Mouse (Mus musculus): Measurements from ENCODE around the gene Smarcd2. TPM values are rescaled to one million over a fixed set of nuclear protein-coding genes. Genes with fewer than 3 reads are reported as not detected.

Smarcd2 gene
- total RNA-seq (2021): 10 to 100 TPM; 16.5 to 18.8 TPM
- long read RNA-seq, experiment 1, transcript Smarcd2-201 (13 exons, 2,747 nt): major isoform, 14 of 24 reads
- long read RNA-seq, experiment 1, partial matches to known transcripts: 5 of 24 reads
- long read RNA-seq, experiment 1, other reads (novel, unspliced or antisense): 5 of 24 reads
- long read RNA-seq, experiment 2, transcript Smarcd2-201 (13 exons, 2,747 nt): major isoform, 15 of 23 reads
- long read RNA-seq, experiment 2, partial matches to known transcripts: 2 of 23 reads
- long read RNA-seq, experiment 2, other reads (novel, unspliced or antisense): 5 of 23 reads

DNA sequence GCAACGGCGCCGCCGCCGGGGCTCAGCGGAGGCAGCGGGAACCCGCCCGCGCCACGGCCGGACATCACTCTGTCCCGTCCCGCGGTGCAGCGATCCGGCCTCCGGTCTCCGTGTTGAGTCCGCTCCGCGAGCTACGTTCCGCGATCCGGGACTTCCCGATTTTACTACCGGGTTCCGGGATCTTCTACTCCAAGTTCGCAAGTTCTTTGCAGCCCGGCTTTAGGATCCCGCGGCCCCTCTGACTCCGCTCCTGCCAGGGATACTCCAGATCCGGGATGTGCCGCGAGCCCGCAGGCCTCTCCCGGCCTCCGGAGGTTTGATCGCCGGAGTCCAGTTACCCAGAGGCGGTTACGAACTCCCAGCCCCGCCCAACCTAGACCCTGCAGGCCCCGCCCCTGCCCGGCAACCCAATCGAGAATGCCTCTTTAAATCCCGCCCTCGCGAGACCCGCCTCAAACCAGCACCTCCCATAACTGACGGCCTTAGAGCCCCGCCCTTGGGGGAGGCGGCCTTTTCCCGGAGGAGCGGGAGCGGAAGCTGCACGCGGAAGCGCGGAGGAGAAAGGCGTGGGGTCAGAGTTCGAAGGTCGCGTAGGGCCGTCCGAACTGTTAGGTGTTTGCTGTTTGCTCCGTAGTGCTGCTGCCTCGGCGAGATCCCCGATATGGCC, at the start of gene Smarcd2:
TSS of gene Smarcd2 (minus strand) at position 329 of the 667 bp plus-strand sequence.
- intact Hi-C loops (cut with DNase I): loop anchor here (1.0 to 2.0 kb wide), 3 partner anchors 16 to 516 kb away; partner anchors contain the start of genes Ccdc47, Cep95, Ddx42 and Ddx5
- H3K4me3 ChIP-seq: peak within 1 kb of the TSS; percentile 83

GRCm38 (mm10) chr11:106318406-106319366, 45.9 kb upstream of the Smarcd2 start:
- no peak for TF ChIP-seq CTCF (IDR thresholded peaks at IDR 0.05)
- no peak overlapping the region for H3K27ac ChIP-seq
- intact Hi-C loops (cut with DNase I): no loop called here
- DNase-seq (ENCODE audit: extremely low spot score in 1 of 2, low spot score in 2 of 2): peak in 1 of 2 experiments; percentile 23
- no peak overlapping the region for H3K4me3 ChIP-seq

More for the DNA sequence above, at the start of gene Smarcd2:
- peak within 1 kb of the TSS; percentile 92 for H3K27ac ChIP-seq
- no peak for TF ChIP-seq CTCF (IDR thresholded peaks at IDR 0.05)
- DNase-seq (ENCODE audit: extremely low spot score in 1 of 2, low spot score in 2 of 2): peak; percentile 97 to 99

GRCm38 (mm10) chr11:106317801-106318200, 45.0 kb upstream of the Smarcd2 start:
- TF ChIP-seq CTCF (IDR thresholded peaks at IDR 0.05): no peak
- Histone ChIP-seq H3K4me3 (no peak overlapping the region), H3K27ac (no peak overlapping the region)
- intact Hi-C loops (cut with DNase I): no loop called here
- no peak for DNase-seq (ENCODE audit: extremely low spot score in 1 of 2, low spot score in 2 of 2)

GRCm38 (mm10) chr11:106316416-106316815, 43.6 kb upstream of the Smarcd2 start:
- intact Hi-C loops (cut with DNase I): no loop called here
- Histone ChIP-seq H3K4me3 (no peak overlapping the region), H3K27ac (no peak overlapping the region)
- TF ChIP-seq CTCF (IDR thresholded peaks at IDR 0.05): no peak
- no peak for DNase-seq (ENCODE audit: extremely low spot score in 1 of 2, low spot score in 2 of 2)

- Histone ChIP-seq H3K4me3 (no peak within 1 kb of the TSS), H3K27ac (no peak within 1 kb of the TSS)
- no peak for TF ChIP-seq CTCF (IDR thresholded peaks at IDR 0.05)
- DNase-seq (ENCODE audit: extremely low spot score in 1 of 2, low spot score in 2 of 2): no peak
- intact Hi-C loops (cut with DNase I): no loop called here
Observed at GRCm38 (mm10) chr11:106314333-106314812, 41.6 kb upstream of the Smarcd2 start, which contains the start of gene Cd79b. Gene Cd79b, minus strand, starts transcription at chr11:106314762.

DNA sequence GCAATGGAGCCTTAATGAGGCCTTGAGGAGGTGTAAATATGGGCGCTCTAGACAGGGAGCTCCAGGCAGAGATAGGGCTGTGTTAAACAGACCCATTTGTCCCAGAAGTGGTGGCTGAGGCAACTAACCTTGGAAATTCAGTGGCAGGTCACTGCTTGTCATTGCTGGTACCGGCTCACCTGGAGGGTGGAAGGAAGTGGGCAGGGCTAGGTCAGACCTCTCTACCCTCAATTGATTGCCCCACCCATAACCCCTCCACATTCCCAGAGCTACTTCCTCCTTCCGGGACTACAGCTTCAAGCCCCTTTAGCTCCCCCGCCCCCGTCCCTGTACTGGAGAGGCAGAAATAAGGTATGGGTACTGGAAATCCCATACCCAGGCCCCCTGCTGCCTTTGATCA, 40.8 kb upstream of the Smarcd2 start:
- Histone ChIP-seq H3K4me3 (no peak overlapping the region), H3K27ac (no peak overlapping the region)
- intact Hi-C loops (cut with DNase I): no loop called here
- no peak for TF ChIP-seq CTCF (IDR thresholded peaks at IDR 0.05)
- DNase-seq (ENCODE audit: extremely low spot score in 1 of 2, low spot score in 2 of 2): no peak

DNA sequence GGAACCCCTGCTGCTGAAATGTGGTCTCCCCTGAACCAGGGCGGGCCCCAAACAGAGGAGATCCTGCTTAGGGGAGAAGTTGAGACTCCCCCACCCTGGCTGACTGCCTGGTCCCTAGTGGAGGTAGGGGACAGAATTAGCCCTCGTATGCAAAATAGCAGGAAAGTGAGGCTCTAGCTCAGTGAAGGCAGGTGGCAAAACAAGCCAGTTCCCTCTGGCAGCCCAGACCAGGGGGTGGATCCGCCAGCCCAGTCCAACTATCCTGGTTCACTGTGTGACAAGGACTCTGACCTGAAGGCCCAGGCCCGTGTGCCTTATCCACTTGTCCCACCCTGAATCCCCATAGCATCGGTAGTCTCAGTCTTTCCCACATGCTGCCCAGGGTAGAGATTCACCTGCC, 37.4 kb upstream of the Smarcd2 start:
- intact Hi-C loops (cut with DNase I): no loop called here
- no peak overlapping the region for H3K27ac ChIP-seq
- H3K4me3 ChIP-seq: no peak overlapping the region
- DNase-seq (ENCODE audit: extremely low spot score in 1 of 2, low spot score in 2 of 2): no peak
- TF ChIP-seq CTCF (IDR thresholded peaks at IDR 0.05): no peak

DNA sequence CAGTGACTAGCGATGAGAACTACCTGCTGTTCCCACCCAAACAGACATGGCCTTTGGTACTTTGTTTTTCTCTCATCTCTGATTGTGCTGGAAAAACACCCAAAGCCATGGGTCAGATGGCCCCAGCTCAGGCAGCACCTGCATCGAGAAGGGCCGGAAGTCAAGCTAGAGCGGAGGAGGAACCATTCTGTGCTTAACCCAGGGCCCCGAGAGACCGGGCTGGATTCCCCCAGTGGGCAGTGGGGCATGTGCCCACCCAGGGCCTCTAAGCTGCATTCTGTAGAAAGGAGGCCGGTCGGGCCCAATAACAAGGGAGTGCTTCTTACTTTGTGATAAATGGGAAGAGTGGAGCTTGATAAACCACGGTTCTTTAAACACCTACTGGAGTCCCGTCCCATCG, 35.4 kb upstream of the Smarcd2 start:
- intact Hi-C loops (cut with DNase I): no loop called here
- DNase-seq (ENCODE audit: extremely low spot score in 1 of 2, low spot score in 2 of 2): no peak
- Histone ChIP-seq H3K4me3 (no peak overlapping the region), H3K27ac (no peak overlapping the region)
- no peak for TF ChIP-seq CTCF (IDR thresholded peaks at IDR 0.05)

DNA sequence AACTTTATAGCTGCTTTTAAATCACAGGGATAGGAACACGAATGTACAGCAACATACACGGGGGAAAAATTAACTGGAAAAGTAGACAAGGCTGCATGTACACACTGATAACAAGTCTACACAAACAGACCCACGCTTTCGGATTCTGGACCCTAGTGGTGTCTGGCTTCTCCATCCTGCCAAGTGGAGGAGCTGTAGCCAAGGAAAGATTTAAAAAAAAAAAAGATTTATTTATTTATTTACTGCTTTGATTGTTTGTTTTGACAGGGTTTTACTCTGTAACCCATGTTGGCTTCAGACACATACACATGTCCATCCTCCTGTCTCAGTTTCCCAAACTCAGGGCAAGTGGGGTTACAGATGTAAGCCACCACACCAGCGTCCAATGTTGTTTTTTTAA, 34.7 kb upstream of the Smarcd2 start:
- no peak for DNase-seq (ENCODE audit: extremely low spot score in 1 of 2, low spot score in 2 of 2)
- H3K27ac ChIP-seq: no peak overlapping the region
- no peak for TF ChIP-seq CTCF (IDR thresholded peaks at IDR 0.05)
- H3K4me3 ChIP-seq: no peak overlapping the region
- intact Hi-C loops (cut with DNase I): no loop called here

DNA sequence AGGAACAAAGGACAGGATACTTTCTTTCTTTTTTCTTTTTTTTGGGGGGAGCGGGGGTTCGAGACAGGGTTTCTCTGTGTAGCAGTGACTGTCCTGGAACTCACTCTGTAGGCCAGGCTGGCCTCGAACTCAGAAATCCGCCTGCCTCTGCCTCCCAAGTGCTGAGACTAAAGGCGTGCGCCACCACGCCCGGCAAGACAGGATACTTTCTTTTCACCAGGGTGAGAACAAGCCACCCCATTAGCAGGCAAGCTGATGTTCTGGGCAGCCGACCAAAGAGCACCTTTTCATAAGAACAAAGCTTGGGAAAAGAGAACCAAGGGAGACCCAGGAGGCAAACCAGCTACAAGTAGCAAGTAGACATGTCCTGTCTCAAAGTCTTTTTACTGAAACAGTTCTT, 34.0 kb upstream of the Smarcd2 start:
- Histone ChIP-seq H3K27ac (no peak overlapping the region), H3K4me3 (no peak overlapping the region)
- TF ChIP-seq CTCF (IDR thresholded peaks at IDR 0.05): no peak
- intact Hi-C loops (cut with DNase I): no loop called here
- no peak for DNase-seq (ENCODE audit: extremely low spot score in 1 of 2, low spot score in 2 of 2)

- intact Hi-C loops (cut with DNase I): no loop called here
- DNase-seq (ENCODE audit: extremely low spot score in 1 of 2, low spot score in 2 of 2): no peak
- Histone ChIP-seq H3K4me3 (no peak overlapping the region), H3K27ac (no peak overlapping the region)
- TF ChIP-seq CTCF (IDR thresholded peaks at IDR 0.05): no peak
Observed at GRCm38 (mm10) chr11:106306065-106306385, 33.3 kb upstream of the Smarcd2 start.
